Mouse (Mus musculus) ES-Bruce4 (cell line): Measurements from ENCODE around the gene Arhgef40.

ENCODE experiments used
- CTCF ChIP-seq: IDR thresholded peaks from one replicate; pipeline ENCODE4 v1.8.1; 2011; ENCODE audit warnings: low read depth, low read length
- EP300 ChIP-seq: IDR thresholded peaks from 2 replicates; pipeline ENCODE4 v1.6.1; 2011; ENCODE audit warnings: low read depth, low read length; ENCODE audit not compliant: insufficient read depth
- POLR2A ChIP-seq: IDR thresholded peaks from one replicate; pipeline ENCODE4 v1.8.1; 2011; ENCODE audit warnings: low read length; ENCODE audit not compliant: insufficient read depth

- TF ChIP-seq POLR2A (no peak), CTCF (no peak), EP300 (no peak)
Measured at GRCm38 (mm10) chr14:51994453-51994852, 9.9 kb downstream of the Arhgef40 start.
